Mouse (Mus musculus) hindbrain, embryonic 15.5 days (tissue): ENCODE data around the gene Gdf7. TPM values are rescaled to one million over a fixed set of nuclear protein-coding genes. Genes with fewer than 3 reads are reported as not detected.
A peak's percentile ranks its signal among the peaks of the same experiment; 100 is the strongest.

Source experiments
- ATAC-seq: fragments of 200-750 bp; cut with Nextera tagmentation; 2 replicates; pipeline ENCODE4 v1.8.0; 2017; ENCODE audit warnings: low read depth, moderate number of reproducible peaks, moderate TSS enrichment; ENCODE audit not compliant: low FRiP score
- H3K27ac ChIP-seq: fragments of 300-500 bp; sonication (generic); replicated peaks from 2 replicates; pipeline ENCODE4 v1.5.1; 2015; ENCODE audit warnings: mild to moderate bottlenecking, inconsistent platforms
- H3K27me3 ChIP-seq: fragments of 300-500 bp; sonication (generic); 2 replicates; pipeline ENCODE4 v1.6.1; 2015; ENCODE audit warnings: control low read depth, inconsistent platforms
- H3K36me3 ChIP-seq: fragments of 300-500 bp; sonication (generic); 2 replicates; pipeline ENCODE4 v1.6.1; 2015; ENCODE audit warnings: control low read depth, inconsistent platforms
- H3K4me1 ChIP-seq: fragments of 300-500 bp; sonication (generic); replicated peaks from 2 replicates; pipeline ENCODE4 v1.6.1; 2015; ENCODE audit warnings: control low read depth, inconsistent platforms
- H3K4me2 ChIP-seq: fragments of 300-500 bp; sonication (generic); 2 replicates; pipeline ENCODE4 v1.6.1; 2015; ENCODE audit warnings: moderate library complexity, mild to moderate bottlenecking, inconsistent platforms
- H3K4me3 ChIP-seq: fragments of 300-500 bp; sonication (generic); 2 replicates; pipeline ENCODE4 v1.5.1; 2015; ENCODE audit warnings: mild to moderate bottlenecking, inconsistent platforms
- H3K9ac ChIP-seq: fragments of 300-500 bp; sonication (generic); 2 replicates; pipeline ENCODE4 v1.6.1; 2015; ENCODE audit warnings: inconsistent platforms
- H3K9me3 ChIP-seq: fragments of 300-500 bp; sonication (generic); 2 replicates; pipeline ENCODE4 v1.6.1; 2016; ENCODE audit warnings: control low read depth, inconsistent platforms
- WGBS: fragments of 180-500 bp; shearing (Covaris S2); methylation state at CpG from one replicate; pipeline ENCODE4 v1.1.7; 2015; 5-methylcytosine and 5-hydroxymethylcytosine counted together
- polyA plus RNA-seq: library from polyadenylated mRNA; unstranded; fragments of >200 nt; fragmentation: Nextera tagmentation; extraction: Ambion mirVana; gene quantifications from 2 replicates; pipeline ENCODE4 v1.2.1, GENCODE M21; 2015

Gene Gdf7
- polyA plus RNA-seq, 1 experiment from 2014 or later = 0.65 TPM

- no peak overlapping the region for H3K9ac ChIP-seq
- ATAC-seq = no peak
- peaks cover 20% of the 10 kb centered on the region for H3K36me3 ChIP-seq
- H3K27ac ChIP-seq = no peak overlapping the region
- no peak overlapping the region for H3K4me2 ChIP-seq
- no peaks in the 10 kb centered on the region for H3K9me3 ChIP-seq
- H3K4me3 ChIP-seq = no peak overlapping the region
- H3K27me3 ChIP-seq = no peaks in the 10 kb centered on the region
- WGBS = 89% methylated on average over 13 of the region's 13 CpGs
- peaks cover 14% of the 10 kb centered on the region for H3K4me1 ChIP-seq
These were observed 23.6 kb upstream of the Gdf7 start for GRCm38 (mm10) chr12:8325245-8325942.

GRCm38 (mm10) chr12:8324086-8324485, 22.3 kb upstream of the Gdf7 start:
- ATAC-seq = no peak
- peaks cover 14% of the 10 kb centered on the region for H3K4me1 ChIP-seq
- WGBS = 84% methylated on average over 10 of the region's 10 CpGs
- no peak overlapping the region for H3K9ac ChIP-seq
- no peak overlapping the region for H3K4me2 ChIP-seq
- H3K4me3 ChIP-seq = no peak overlapping the region
- no peaks in the 10 kb centered on the region for H3K9me3 ChIP-seq
- peaks cover 14% of the 10 kb centered on the region for H3K36me3 ChIP-seq
- H3K27ac ChIP-seq = no peak overlapping the region
- H3K27me3 ChIP-seq = no peaks in the 10 kb centered on the region

- Histone ChIP-seq H3K36me3 (peaks cover 25% of the 10 kb centered on the region), H3K27ac (no peak overlapping the region), H3K4me2 (no peak overlapping the region), H3K9ac (no peak overlapping the region), H3K4me3 (no peak overlapping the region), H3K9me3 (no peaks in the 10 kb centered on the region), H3K27me3 (no peaks in the 10 kb centered on the region), H3K4me1 (no peaks in the 10 kb centered on the region)
- no peak for ATAC-seq
- 73% methylated on average over 10 of the region's 10 CpGs for WGBS
These were observed 19.8 kb upstream of the Gdf7 start for GRCm38 (mm10) chr12:8321506-8321905.

GRCm38 (mm10) chr12:8320084-8320713, 18.4 kb upstream of the Gdf7 start:
- 0 out of 2 replicates have a peak, but pooled peaks cover 3% of the 10 kb centered on the region for H3K4me1 ChIP-seq
- H3K9me3 ChIP-seq = no peaks in the 10 kb centered on the region
- 44% methylated on average over 5 of the region's 5 CpGs for WGBS
- no peak overlapping the region for H3K4me3 ChIP-seq
- no peak overlapping the region for H3K4me2 ChIP-seq
- H3K36me3 ChIP-seq = peaks cover 25% of the 10 kb centered on the region
- H3K9ac ChIP-seq = no peak overlapping the region
- no peak overlapping the region for H3K27ac ChIP-seq
- peak; percentile 43; the same call in 1 of the 2 replicates for ATAC-seq
- H3K27me3 ChIP-seq = no peaks in the 10 kb centered on the region

GRCm38 (mm10) chr12:8316541-8316940, 14.8 kb upstream of the Gdf7 start:
- peaks cover 22% of the 10 kb centered on the region for H3K4me1 ChIP-seq
- ATAC-seq = no peak
- no peak overlapping the region for H3K27ac ChIP-seq
- H3K36me3 ChIP-seq = peaks cover 13% of the 10 kb centered on the region
- H3K4me3 ChIP-seq = no peak overlapping the region
- WGBS = 83% methylated on average over 5 of the region's 5 CpGs
- 0 out of 2 replicates have a peak, but pooled peaks cover 2% of the 10 kb centered on the region for H3K27me3 ChIP-seq
- no peak overlapping the region for H3K9ac ChIP-seq
- no peak overlapping the region for H3K4me2 ChIP-seq
- no peaks in the 10 kb centered on the region for H3K9me3 ChIP-seq

- peaks cover 12% of the 10 kb centered on the region for H3K36me3 ChIP-seq
- H3K4me3 ChIP-seq = peak overlapping the region; percentile 76
- H3K9ac ChIP-seq = peak overlapping the region; percentile 65
- H3K9me3 ChIP-seq = no peaks in the 10 kb centered on the region
- peak overlapping the region; percentile 88 for H3K4me2 ChIP-seq
- H3K4me1 ChIP-seq = peaks cover 25% of the 10 kb centered on the region
- no peak overlapping the region for H3K27ac ChIP-seq
- peak; percentile 20; the same call in 1 of the 2 replicates for ATAC-seq
- 0 out of 2 replicates have a peak, but pooled peaks cover 5% of the 10 kb centered on the region for H3K27me3 ChIP-seq
- WGBS = 20% methylated on average over 12 of the region's 12 CpGs
These were observed 12.0 kb upstream of the Gdf7 start for GRCm38 (mm10) chr12:8313773-8314172.

GRCm38 (mm10) chr12:8313270-8313771, 11.6 kb upstream of the Gdf7 start, which contains the start of gene Hs1bp3:
Gene Hs1bp3, plus strand, starts transcription at chr12:8313432.
- under 1% methylated on average over 38 of the region's 38 CpGs for WGBS
- Histone ChIP-seq H3K4me3 (peak within 1 kb of the TSS; percentile 76), H3K27ac (no peak within 1 kb of the TSS), H3K27me3 (0 out of 2 replicates have a peak, but pooled peaks cover 5% of the 10 kb centered on the region), H3K9ac (peak within 1 kb of the TSS; percentile 65), H3K4me1 (peaks cover 25% of the 10 kb centered on the region), H3K36me3 (peaks cover 7% of the 10 kb centered on the region), H3K4me2 (peak within 1 kb of the TSS; percentile 88), H3K9me3 (no peaks in the 10 kb centered on the region)
- ATAC-seq = peak; percentile 83

GRCm38 (mm10) chr12:8312266-8312665, 10.5 kb upstream of the Gdf7 start:
- peaks cover 25% of the 10 kb centered on the region for H3K4me1 ChIP-seq
- H3K4me2 ChIP-seq = no peak overlapping the region
- ATAC-seq = no peak
- no peaks in the 10 kb centered on the region for H3K9me3 ChIP-seq
- no peak overlapping the region for H3K9ac ChIP-seq
- WGBS = 88% methylated on average over 4 of the region's 4 CpGs
- no peak overlapping the region for H3K27ac ChIP-seq
- H3K27me3 ChIP-seq = 0 out of 2 replicates have a peak, but pooled peaks cover 5% of the 10 kb centered on the region
- no peak overlapping the region for H3K4me3 ChIP-seq
- no peaks in the 10 kb centered on the region for H3K36me3 ChIP-seq

- peak overlapping the region; percentile 35 for H3K4me2 ChIP-seq
- H3K9ac ChIP-seq = no peak overlapping the region
- H3K4me1 ChIP-seq = peaks cover 28% of the 10 kb centered on the region
- H3K4me3 ChIP-seq = no peak overlapping the region
- no peaks in the 10 kb centered on the region for H3K9me3 ChIP-seq
- 33% methylated on average over 17 of the region's 17 CpGs for WGBS
- no peak overlapping the region for H3K27ac ChIP-seq
- peaks cover 7% of the 10 kb centered on the region for H3K27me3 ChIP-seq
- no peaks in the 10 kb centered on the region for H3K36me3 ChIP-seq
- no peak for ATAC-seq
These were observed 9.2 kb upstream of the Gdf7 start for GRCm38 (mm10) chr12:8310992-8311391.

GRCm38 (mm10) chr12:8306910-8307309, 5.2 kb upstream of the Gdf7 start:
- Histone ChIP-seq H3K36me3 (no peaks in the 10 kb centered on the region), H3K9ac (no peak overlapping the region), H3K27me3 (peaks cover 40% of the 10 kb centered on the region), H3K4me1 (peaks cover 10% of the 10 kb centered on the region), H3K27ac (no peak overlapping the region), H3K4me3 (no peak overlapping the region), H3K4me2 (no peak overlapping the region), H3K9me3 (no peaks in the 10 kb centered on the region)
- ATAC-seq = no peak
- 60% methylated on average over 1 of the region's 1 CpGs for WGBS

GRCm38 (mm10) chr12:8306432-8306831, 4.7 kb upstream of the Gdf7 start:
- H3K36me3 ChIP-seq = no peaks in the 10 kb centered on the region
- H3K4me3 ChIP-seq = no peak overlapping the region
- H3K4me2 ChIP-seq = no peak overlapping the region
- H3K27me3 ChIP-seq = peaks cover 43% of the 10 kb centered on the region
- peaks cover 15% of the 10 kb centered on the region for H3K4me1 ChIP-seq
- H3K9ac ChIP-seq = no peak overlapping the region
- 3% methylated on average over 5 of the region's 5 CpGs for WGBS
- H3K27ac ChIP-seq = no peak overlapping the region
- peak; percentile 37; the same call in 1 of the 2 replicates for ATAC-seq
- H3K9me3 ChIP-seq = no peaks in the 10 kb centered on the region

GRCm38 (mm10) chr12:8305258-8305657, 3.5 kb upstream of the Gdf7 start:
- no peak for ATAC-seq
- Histone ChIP-seq H3K36me3 (no peaks in the 10 kb centered on the region), H3K4me2 (no peak overlapping the region), H3K27ac (no peak overlapping the region), H3K4me1 (peaks cover 17% of the 10 kb centered on the region), H3K27me3 (peaks cover 52% of the 10 kb centered on the region), H3K4me3 (no peak overlapping the region), H3K9ac (no peak overlapping the region), H3K9me3 (no peaks in the 10 kb centered on the region)
- WGBS = 57% methylated on average over 2 of the region's 2 CpGs
